Mouse (Mus musculus): ENCODE measurements around the gene 6330409D20Rik.

6330409D20Rik gene

DNA sequence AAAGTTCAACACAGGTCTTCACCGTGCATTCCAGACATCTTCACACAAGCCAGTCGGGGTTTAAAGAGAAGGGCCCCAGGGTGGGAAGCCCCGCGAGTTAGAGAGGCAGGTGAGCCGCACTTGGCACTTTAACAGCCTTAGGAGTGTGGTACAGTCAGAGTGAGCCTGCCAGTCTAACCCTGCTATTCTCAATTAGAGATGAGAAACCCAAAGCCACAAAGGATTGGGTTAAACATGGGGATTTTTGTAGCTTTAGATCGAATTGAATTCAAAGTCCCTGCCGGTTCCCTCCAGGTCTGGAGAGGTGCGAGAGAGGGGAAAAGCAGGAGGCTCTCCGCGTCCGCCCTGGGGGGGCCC is at the start of gene 6330409D20Rik:
6330409D20Rik (minus strand) TSS at position 101 of the 357 bp plus-strand sequence.
- no peak for DNase-seq (ENCODE audit: low read depth, low spot score)

DNA sequence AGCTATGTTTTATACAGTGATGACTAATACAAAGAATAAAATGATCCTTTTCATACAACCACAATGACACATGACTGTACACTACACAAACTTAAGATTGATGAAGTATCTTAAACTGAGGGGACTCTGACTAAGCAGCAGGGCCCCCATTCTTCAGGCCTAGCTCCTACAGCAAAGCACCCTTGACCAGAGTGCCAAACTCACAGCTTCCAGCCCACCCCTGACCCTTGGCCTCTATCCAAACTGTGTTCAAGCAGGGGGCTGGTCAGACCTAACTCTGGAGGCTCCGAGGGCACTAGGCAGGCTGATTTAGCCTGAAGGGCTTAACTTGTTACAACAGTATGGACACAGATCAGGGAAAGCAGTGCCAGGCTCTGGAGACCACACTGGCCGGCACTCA is 47.8 kb upstream of the 6330409D20Rik start:
- no peak for DNase-seq (ENCODE audit: low read depth, low spot score)

DNA sequence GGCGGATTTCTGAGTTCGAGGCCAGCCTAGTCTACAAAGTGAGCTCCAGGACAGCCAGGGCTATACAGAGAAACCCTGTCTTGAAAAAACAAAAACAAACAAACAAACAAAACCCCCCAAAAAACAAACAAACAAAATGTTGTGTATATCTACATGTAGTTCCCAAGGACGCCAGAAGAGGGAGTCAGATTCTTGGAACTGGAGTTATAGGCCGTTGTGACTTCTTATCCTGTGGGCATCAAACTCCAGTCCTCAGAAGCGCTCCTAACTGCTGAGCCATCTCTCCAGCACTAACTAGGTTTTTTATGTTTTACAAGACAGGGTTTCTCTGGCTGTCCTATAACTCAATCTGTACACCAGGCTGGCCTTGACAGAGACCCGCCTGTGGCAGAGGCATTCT is 46.4 kb upstream of the 6330409D20Rik start:
- DNase-seq (ENCODE audit: low read depth, low spot score), result no peak

DNA sequence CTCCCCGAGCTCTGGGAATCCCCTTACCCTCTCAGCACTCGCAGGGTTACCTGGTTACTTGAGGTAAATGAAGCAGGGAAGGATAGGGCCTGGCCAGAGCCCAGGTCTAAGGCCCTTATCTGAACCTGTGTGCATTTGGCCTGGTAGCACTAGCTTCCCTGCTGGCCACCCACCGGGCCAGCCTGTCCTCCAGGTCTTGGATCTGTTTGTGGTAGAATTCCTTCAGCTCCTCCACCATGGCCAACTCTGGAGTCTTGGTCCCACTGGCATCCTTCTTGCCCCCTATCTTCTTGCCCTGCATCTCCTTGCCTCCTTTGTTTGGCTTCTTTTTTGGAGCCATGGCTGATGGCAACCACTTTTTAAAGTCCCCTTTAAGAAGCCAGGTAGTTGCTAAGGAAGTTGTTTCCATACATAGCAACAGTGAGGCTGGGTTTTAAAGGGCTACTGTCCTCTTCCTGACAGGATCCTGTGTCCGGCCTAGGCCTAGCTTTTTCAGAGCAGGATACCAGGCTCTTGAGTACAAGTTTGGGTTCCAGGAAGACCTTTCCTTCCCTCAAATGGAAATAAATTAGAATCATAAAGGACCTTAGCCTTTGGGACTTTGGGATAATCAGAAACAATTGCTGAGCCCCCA is 43.3 kb upstream of the 6330409D20Rik start, which contains the start of gene Cfap157:
Cfap157 (minus strand) TSS at position 381 of the 634 bp plus-strand sequence.
- DNase-seq (ENCODE audit: low read depth, low spot score), result no peak

DNA sequence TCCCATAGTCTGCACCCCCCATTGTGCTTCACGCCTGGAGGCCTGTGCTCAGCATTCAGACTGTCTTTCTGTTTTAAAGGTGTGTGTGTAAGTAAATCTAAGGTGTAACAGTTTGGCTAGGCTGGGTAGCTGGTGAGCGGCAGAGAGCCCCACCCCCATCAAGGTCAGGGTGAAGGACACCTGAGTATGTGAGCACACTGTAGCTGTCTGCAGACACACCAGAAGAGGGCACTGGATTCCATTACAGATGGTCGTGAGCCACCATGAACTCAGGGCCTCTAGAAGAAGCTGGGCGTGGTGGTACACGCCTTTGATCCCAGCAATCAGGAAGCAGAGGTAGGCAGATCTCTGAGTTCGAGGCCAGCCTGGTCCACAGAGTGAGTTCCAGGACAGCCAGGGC is 40.9 kb upstream of the 6330409D20Rik start:
- DNase-seq (ENCODE audit: low read depth, low spot score), result no peak

DNA sequence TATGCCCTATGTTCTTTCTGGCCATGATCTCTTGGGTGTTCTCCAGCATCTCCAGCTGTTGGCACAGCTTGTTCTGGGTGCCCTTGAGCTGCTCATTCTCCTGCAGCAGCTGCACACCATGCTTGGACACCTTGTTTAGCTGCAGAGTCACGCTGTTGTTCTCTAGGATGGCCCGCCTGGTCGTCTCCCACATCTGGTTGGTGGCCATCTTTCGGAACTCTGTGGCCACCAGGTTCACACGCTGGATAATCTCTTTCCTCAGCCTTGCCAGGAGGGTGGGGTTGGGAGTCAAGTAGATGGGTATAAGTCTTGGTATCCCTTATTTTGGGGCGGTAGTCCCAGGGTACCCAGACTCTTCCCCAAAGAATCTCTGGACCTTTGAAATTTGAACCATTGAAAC is 38.9 kb upstream of the 6330409D20Rik start:
- no peak for DNase-seq (ENCODE audit: low read depth, low spot score)

DNA sequence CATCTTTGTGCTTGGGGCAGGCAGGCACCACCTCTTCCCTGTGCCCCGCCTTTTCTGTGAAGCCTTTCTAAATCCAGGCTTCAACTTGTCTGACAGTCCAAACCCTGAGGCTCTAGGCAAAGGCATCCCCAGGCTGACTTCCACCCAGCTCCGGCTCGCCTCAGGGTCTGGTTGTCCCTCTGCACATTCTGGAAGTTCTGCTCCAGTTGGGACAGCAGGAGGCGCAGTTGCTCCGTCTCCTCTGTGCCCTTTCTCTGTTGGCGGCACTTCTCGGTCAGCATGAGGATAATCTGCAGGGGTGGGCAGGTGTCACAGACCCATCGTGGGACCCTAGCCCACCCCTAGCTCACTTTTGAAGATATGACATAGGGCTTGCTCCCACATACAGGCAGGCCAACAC is 38.3 kb upstream of the 6330409D20Rik start:
- no peak for DNase-seq (ENCODE audit: low read depth, low spot score)

DNA sequence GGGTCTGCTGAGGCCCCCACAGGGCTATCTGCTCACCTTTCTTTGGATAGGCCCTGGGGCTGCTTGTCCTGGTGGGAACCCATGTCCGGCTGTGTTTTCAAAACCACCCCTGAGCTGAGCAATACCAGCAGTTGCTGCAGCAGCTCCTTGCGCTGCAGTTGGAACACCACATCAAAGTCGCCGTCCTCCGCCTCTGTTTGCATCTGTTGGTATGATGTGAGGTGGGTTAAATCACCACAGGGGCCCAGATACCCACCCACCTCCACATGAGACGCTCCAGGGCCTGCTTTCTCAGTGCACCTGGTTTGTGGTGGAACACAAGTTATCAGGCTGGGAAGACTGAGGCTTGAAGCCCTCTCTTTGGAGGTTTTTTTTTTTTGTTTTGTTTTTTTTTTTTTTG is 37.3 kb upstream of the 6330409D20Rik start:
- no peak for DNase-seq (ENCODE audit: low read depth, low spot score)

DNA sequence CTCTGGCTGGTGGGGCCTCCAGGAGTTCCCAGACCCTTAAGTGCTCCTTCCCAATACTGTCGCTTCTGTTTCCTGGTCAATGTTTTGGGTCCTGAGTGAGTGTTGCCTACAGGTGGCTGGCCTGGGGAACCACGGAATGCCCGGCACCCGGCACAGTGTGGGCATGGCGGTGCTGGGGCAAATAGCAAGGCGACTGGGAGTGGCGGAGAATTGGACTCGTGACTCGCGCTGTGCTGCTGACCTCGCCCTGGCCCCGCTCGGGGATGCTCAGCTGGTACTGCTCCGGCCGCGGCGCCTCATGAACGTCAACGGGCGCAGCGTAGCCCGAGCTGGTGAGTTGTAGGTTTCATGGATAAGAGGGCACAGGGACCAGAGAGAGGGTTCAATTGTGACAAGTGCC is 35.4 kb upstream of the 6330409D20Rik start:
- no peak for DNase-seq (ENCODE audit: low read depth, low spot score)

DNA sequence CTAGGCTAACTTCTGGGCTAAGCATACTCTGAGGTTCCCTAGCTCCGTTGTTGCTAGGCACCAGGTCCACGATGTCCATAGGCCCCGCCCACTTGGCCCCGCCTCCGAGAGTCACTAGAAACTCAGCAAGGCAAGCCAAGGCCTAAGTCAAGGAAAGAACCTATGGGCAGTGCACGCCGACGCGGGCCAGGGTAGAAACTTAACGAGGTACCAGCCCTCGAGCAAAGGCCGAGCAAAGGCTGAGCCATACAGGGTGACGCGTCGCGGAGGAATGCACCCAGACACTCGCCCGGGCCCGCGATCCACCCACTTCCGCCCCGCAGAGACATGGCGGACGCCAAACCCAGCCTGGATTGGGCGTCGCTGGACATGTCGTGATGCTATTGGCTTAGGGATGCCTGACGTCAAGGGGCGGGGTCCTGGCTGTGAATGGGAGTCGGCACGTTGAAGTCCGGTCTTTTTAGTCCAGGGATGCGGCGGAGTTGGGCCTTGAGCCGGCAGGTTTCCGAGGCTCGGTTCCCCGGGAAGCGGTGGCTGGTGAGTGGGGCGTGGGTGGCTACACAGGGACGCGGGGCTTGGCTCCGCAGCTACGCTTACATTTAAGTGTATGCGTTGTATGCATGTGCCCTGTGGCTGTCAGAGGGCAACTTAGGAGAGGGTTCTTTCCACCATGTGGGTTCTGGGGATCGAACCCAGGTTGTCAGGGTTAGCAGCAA is 34.7 kb upstream of the 6330409D20Rik start, which contains the start of the genes Ttc16 and Ptrh1:
Ttc16 (minus strand) TSS at position 275 of the 716 bp plus-strand sequence.
Ptrh1 (plus strand) TSS at position 428 of the 716 bp plus-strand sequence.
- DNase-seq (ENCODE audit: low read depth, low spot score), result peak; percentile 90

DNA sequence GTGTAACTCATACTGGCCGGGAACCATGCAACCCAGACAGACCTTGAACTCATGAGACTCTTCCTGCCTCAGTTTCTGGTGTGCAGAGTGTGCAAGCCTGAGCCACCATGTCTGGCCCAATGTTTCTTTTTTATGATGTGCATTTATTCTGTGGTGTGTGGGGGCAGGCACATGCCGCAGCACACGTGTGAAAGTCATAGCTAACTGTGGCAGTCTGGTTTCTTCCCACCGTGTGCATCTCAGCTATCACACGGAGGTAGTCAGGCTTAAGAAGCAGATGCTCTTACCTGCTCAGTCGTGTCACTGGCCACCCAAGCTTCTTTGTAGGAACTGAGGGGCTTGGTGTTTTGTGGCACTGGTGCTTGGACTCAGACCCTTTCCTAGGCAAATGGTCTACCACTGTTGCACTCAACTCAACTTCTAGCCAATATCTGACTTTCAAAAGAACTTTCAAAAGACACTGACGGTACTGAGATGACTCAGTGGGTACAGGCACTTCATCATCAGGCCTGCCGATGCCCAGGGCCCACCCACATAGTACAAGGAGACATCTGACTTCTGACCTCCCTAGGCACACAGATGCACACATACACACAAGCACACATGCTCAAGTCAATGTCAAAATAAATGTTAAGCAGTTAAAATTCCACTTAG is 31.9 kb upstream of the 6330409D20Rik start:
- DNase-seq (ENCODE audit: low read depth, low spot score), result no peak

DNA sequence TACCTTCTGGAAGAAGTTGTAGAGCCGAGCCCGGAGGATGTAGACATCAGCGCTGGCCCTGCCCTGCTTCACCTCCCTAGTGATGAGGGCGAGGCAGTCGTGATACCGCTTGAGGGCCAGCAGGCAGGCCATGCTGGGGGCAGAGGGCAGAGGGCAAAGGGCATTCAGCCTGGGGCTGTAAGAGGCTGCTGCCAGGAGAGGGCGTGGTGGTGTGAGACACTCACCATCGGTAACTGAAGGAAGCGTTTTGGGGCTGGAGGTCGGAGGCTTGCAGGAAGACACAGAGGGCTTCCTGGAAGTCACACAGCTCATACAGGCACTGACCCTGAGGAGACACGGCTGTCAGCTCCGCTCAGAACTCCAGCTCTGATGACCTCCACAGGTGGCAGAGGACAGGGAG is 31.1 kb upstream of the 6330409D20Rik start:
- no peak for DNase-seq (ENCODE audit: low read depth, low spot score)

DNA sequence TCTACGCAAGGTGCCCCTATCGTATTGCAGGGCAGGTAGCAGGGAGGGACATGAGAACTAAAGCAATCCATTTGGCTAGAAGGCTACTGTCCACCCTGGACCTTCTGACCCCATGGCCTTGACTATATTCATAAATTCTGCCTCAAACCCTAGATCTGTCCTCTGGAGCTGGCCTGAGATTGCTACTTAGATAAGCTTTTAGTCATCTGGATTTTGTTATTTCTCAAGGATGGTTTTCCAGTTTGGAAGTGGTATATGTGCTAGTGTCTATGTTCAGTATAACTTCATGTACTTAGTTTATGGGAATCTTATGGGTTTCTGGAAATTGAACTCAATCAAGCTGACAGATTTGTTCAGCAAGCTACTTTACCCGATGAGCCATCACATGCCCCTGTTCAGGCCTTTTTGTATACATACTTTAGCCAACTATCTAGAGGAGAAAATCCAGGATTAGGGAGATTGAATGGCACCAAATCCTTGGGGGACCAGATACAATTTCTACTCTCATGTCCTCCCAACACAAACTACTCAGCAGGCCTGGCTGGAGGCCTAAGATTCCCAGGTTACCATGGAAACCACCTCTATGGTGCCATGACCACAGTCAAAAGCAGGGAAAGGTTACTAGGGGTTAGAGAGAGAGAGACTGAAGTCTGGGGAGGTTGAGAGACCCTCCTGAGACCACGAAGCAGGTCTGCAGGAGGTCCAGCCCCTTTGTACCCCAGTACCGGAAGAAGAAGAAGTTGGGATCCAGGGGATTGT is 28.7 kb upstream of the 6330409D20Rik start:
- DNase-seq (ENCODE audit: low read depth, low spot score), result no peak

DNA sequence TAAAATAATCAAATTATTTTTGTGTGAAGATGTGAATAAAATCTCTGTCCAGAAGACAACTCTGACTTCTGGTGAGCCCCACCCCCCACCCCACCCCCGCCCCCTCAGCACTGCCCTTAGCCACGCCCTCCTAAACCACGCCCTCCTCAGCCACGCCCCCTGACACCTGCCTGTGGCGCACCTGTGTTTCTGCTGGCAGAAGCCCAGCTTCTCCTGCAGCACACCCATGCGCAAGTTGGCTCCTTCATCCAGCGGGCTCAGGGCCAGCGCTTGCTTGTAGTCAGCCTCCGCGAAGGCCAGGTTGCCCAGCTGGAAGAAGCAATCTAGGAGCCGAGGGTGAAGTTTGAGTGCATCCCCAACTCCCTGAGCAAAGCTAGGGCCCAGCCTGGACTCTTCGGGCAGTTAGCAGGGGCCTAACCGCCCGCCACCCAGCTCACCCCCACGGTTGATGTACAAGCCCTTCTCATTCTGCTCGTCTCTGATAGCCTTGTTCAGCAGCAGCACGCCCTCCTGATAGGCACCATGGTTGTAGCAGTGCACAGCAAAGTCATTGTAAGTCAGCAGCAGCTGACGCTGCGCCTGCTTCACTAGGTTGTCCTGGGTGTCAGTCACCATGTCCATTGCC is 28.0 kb upstream of the 6330409D20Rik start:
- no peak for DNase-seq (ENCODE audit: low read depth, low spot score)

DNA sequence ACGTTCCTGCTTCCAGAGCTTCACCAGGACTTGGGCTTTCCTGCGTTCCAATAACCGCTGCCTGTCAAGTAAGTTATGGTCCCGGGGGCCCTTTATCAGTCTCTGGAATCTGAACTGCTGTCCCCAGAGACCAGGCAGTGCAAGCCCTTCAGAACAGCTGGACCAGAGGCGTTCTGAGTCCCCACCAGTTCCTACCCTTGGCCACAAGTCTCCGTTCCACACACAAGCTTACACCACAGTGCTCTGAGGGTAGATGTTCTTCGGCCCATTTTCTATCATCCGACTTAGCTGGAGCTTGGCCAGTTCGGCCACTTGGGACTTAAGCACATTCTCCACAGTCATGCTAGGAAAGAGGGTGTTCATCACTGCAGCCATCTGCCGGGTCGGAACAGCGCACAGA is 26.4 kb upstream of the 6330409D20Rik start:
- no peak for DNase-seq (ENCODE audit: low read depth, low spot score)

DNA sequence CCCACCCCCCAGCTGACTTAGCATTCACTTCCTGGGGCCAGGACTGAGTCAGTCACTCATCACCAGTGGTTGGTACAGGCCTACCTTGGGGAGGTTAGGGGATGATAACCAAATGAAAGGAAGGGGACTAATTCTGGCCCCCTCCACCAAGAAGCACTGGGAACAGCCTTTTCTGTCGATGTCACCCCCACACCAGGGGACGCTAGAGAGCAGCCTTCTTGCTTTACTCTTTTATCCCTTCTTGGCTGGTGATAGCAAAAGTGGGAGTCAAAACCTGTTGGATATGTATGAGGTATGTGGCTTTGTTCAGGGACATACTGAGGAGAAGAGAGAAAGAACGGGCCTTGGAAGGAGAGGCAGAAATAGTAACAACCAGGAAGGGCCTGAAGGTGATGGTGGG is 22.5 kb upstream of the 6330409D20Rik start:
- no peak for DNase-seq (ENCODE audit: low read depth, low spot score)

DNA sequence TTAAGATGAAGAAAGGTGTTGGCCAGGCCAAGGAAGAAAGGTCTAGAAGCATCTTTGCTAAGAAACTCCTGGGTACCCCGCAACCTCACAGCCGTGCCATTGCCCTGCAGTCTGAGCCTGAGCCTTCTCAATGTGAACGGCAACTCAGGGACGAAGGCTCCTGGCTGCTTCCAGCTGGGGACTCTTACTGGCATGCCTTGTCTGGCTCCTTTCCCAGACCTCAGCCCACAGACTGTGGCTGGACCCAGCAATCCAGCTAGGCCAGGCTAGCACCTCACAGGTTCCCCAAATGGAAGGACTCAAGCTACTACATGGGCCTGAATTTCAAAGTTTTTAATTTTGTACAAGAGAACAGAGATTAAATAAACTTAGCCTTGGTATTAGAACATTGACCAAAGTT is 21.0 kb upstream of the 6330409D20Rik start:
- no peak for DNase-seq (ENCODE audit: low read depth, low spot score)

DNA sequence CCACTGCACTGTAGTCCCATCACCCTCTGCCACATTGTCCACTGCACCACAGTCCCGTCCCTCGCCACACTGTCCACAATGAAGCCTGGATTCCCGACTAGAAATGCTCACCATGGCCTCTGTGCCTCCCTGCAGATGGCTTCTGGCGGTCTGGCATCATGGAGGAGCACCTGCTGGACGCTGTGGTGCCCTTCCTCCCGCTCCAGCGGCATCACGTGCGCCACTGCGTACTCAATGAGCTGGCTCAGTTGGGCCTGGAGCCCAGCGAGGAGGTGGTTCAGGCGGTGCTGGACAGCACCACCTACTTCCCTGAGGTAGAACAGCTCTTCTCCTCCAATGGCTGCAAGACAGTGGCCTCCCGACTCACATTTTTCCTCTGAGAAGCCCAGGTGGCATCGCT is 20.5 kb upstream of the 6330409D20Rik start:
- no peak for DNase-seq (ENCODE audit: low read depth, low spot score)

DNA sequence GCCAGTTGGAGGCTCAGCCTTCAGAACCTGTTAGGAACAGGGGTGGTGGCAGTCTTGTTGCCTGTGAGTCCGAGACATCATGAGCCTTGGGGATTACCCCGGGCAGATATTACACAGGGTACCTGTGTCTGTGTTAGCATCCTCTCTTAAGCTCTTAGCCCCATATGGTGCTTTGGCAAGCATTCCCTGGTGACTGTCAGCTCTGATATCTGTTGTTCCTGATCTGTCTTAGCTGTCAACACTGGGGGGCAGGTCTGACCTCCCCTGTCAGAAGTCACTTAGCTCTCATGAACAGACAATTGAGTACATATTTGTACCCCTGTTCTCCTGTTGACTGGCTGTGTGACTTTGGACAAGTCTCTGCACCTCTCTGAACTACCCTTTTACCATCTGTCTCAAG is 18.2 kb upstream of the 6330409D20Rik start:
- no peak for DNase-seq (ENCODE audit: low read depth, low spot score)

DNA sequence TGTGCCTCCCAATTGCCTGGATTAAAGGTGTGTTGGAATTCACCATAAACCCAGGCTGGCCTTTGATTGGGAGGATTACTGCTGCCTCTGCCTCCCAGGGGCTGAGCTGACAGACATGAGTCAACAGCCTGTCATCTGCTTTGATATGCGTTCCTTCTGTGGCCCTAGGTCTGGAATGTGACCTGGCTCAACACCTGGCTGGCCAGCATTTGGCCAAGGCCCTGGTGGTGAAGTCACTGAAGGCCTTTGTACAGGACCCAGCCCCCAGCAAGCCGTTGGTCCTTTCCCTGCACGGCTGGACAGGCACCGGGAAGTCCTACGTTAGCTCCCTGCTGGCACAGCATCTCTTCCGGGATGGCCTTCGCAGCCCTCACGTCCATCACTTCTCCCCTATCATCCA is 17.7 kb upstream of the 6330409D20Rik start:
- no peak for DNase-seq (ENCODE audit: low read depth, low spot score)

DNA sequence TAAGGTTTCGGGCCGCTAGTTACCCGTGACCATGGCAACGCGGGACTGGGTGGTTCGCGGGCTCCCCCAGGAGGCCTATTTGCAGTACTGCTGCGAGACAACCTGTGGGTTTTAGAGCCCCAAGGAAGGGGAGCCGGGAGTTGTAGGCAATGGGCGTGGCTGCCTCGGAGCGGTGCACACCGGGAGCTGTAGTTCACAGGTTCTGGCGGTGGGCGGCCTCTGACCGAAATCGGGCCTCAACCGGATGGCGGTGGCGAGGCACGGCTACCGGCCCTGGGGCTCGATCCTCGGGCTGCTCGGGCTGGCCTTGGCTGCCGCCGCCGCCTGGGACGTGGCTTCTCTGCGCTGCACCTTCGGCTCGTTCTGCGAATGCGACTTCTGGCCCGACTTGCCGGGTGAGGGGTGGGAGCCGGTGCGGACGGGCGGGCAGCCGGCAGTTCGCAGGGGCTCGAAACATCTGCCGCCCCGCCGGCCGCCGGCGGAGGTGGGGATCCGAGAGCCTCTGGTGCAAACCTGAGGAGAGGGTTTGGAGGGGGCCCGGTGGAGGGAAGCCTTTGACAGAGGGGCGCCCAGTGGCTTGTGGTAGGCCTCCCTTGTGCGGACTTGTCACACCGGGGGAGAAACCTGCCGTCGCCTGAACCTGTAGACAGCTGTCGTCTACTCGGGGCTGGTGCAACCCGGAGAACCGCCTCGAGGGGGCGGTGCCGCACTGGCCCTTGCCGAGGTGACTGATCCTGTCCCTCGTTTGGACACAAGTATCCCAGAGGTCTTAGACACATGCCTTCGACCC is 16.4 kb upstream of the 6330409D20Rik start, which contains the start of gene Tor2a:
Tor2a (plus strand) TSS at position 179 of the 790 bp plus-strand sequence.
- DNase-seq (ENCODE audit: low read depth, low spot score), result peak; percentile 91
